Mouse (Mus musculus) right cerebral cortex, adult 18-20 months (tissue): ENCODE measurements at regions not wholly inside any gene's neighbourhood (a gene's known extent, or its start where the extent isn't known, plus 50 kb on each side); places are given as distances from the start of the nearest gene placed in this dataset.

ENCODE experiments used
- DNase-seq: peaks from one replicate; pipeline ENCODE4 v3.0.0; 2022; ENCODE audit warnings: mixed read lengths

DNA sequence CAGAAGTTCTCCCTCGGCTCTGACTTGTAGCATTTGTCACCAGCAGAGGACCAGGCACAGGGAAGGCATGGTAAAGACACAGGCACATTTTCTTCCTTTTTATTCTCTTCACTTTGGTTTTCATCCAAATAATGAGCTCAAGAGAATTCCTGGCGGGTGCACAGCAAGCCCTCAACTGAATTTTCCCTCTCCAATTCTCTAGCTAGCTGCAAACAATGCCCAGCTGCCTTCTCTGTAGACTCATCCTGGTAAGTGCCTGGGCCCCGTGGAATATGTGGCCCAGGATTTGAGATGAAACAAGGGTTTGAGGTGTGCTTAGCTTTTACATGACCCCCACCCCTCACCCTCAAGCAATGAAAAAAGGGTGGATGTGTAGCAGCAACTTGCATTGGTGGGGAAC is 90.4 kb downstream of the Otol1 start:
- no peak for DNase-seq

DNA sequence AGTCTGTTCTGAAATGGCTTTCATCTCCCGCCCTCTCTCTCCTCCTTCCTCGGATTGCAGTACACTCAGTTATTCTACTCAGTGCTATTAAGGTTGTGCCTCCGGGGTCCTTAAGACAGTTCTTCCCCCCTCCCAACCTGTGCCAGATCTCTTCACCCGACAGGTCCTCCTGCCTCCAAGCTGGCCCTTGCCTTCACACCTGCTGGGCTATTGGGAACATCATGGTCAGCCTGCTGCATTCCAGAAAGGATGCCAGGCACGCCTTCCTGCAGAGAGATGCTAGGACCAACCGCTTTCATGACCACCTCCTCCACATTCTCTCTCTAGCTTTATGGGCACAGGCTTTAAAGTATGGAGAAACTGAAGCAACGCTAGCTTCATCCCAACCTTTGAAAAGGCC is 94.7 kb downstream of the Otol1 start:
- no peak for DNase-seq

DNA sequence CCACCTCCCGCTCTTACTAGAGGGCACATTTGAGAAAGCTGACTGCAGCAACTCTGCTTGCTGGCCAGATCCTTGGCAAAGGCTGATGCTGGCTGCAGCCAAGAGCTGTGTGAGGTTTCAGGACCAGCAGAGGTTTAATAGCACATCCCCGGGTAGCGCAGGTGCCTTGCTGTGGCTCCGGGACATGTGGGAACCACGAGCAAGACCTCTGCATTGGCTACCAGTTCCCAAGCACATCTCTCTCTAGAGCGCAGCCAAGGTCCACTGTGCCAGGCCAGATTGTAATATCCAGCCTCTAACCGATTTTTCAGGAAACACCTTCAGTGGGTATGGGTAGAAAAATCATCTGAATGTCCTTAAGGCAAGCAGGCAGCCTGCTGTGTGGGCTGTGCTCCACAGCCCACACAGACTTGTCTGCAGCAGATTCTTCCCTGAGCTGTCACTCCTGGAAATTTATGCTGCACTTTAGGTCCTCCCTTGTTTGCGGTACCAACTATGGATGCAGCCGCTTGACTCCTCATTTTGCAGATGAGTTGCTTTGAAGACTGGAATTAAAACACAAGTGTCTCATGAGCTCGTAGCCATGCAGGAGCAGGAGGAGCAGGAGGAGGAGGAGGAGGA is 95.3 kb downstream of the Otol1 start:
- no peak for DNase-seq

DNA sequence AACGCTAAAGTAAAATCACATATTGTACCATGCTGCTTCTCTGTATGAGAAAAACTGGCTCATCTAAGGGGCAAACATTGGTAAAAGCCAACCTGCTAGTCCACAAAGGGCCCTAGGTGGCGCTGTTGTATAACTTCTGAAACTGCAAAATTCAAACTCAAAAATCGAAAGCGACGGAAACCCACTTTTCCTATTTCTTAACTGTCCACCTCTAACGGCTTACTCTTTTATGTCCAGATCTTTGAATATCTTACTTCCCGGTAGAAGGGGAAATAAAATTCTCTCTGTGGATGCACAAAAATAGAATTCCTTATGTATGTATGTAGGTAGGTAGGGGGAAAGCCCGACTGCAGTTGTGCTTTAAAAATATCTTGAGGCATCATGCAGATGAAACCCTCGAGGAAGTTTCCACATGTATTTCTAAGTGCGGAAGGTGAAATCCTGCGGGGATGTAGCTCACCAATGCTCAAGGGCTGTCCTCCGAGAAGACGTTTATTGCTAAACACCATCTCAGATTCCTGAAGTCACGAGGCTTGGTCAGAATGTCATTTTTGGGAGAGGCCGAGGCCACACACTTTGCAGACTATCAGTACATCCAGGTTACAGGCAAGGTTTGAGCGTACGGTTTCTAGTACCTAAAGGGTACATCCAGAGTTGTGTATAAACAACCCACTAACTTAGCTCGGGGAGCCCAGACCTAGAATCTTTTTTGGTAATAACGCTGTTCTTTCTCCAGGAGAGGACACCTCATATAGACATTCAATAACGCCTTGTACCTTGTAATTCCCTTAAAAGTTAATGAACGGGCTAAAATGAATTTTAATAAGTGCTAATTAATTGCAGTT is 96.8 kb downstream of the Otol1 start:
- peak; percentile 86 for DNase-seq

DNA sequence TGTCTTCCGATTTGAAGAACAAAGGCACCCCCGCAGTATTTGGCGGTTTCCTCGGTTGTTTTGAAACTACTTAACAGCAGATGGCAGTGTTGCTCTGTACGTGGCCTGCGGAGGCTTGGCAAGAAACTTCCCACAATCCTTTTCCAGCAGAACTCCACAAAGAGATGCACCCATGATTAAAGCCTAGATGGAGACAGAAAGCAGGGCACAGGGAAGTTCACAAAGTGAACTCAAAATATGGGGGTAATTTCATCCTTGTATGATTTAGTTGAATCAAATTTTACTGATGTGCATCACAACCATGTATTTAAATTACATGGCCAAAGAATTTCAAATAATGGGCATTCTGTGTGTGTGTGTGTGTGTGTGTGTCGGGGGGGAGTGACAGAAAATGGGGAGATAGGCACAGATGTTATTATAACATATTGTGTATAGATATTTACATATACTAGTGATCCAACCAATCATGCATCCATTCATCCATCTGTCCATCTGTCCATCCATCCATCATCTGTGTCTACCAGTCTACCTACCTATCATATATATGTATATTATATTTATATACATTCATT is 97.5 kb downstream of the Otol1 start:
- peak; percentile 71 for DNase-seq

DNA sequence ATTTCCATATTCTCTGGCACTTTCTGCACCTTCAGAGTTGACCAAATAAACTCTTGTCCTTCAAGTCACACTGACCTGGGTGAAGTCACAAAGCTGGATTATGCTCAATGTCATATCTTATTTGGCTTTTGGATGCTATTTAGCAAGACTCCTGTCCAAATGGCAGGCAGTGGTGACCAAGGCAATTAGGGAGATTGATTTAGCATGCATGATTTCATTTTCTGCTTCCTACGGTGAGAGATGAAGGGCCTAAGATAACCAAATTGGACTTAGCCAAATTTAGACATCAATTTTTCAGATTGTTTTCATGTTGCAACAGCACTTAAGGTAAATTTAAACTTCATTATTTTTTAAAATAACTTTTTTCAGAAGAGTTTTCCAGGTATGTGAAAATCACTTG is 98.1 kb downstream of the Otol1 start:
- no peak for DNase-seq

DNA sequence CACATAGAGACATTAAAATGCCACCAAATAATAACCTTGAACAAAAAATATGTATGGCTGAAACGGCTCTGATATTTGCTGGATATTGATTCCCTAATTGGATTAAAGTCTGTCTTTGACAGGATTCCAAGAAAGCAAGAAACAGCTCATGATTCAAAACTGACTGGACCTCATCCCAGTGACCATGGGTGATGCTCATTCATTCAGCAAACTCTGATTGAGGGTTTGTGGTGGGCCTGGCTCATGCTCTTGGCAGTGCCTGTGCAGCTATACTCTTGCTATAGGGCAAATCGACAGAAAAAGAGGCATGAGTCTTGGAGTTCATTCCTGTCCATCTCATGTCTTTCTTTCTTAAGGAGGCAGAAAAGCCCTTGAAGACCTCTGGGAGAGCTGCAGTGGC is 98.7 kb downstream of the Otol1 start:
- no peak for DNase-seq

DNA sequence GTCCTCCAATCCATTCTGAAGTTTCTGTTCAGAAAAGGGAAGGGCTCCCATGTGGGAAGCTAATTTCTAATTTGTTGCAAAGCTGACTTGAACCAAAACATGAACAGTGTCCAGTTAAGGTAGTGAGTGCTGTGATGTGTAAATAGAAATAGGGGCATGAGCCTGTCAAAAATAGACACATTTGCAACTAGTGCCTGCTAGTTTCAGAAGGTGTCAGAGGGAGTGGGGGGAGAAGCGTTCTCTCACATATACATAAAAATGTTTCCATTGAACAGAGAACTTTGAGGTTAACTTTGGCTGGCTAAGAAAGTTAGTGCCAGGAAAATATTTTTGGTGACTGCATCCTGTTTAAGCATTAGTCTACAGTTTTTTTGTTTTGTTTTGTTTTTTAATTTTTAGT is 118.8 kb downstream of the Otol1 start:
- DNase-seq = no peak

DNA sequence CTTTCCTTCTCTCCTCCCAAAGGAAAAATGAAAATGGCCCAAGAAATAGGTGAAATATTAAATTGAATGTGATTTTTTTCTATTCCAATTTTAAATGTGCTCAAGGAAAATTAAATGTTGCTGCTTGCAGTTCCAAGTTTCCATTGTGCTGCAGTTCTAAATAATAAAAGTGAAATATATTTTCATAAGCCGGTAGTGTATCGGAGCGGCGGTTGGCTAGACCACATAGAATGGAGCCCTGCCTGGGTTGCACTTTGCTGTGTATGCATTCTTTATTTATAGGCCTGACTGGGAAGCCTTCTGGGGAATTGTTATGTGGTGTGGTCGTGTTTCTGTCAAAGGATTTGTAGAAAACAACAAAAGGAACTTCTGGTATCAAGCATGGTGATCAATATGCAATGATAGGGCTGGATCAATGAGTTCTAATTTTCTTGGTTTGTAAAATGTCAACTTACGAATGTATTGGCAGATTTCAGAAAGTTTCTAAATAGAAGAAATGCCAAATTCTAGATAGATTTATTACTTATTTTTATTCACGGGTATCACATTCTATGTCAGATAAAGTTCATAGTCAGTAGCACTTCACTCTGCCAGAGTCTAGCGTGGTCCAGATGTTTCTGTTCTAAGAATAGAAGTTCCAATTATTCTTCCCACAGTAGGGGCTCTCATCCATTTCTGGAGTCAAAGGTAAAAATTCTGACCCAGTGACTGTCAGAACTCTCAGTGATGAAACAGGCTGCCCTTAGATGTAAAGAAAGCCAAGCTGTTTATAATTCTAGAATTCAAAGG is 123.0 kb downstream of the Otol1 start:
- no peak for DNase-seq

DNA sequence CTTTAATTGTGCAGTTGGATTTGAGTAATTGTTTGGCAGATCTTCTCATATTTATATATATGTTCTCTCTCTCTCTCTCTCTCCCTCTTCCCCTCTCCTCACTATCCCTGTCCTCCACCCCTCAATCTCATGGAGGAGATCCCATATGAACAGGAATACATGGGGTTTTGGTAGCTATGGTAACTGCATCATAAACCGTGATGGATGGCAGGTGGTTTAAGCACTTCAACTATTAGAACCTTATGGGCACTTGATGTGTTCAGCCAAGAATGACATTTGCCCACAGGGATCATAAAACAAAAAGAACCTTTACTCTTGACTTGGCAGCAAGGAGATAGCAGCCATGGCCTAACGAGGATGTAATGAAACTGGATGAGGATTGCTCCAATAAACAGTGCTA is 127.5 kb downstream of the Otol1 start:
- DNase-seq = no peak

DNA sequence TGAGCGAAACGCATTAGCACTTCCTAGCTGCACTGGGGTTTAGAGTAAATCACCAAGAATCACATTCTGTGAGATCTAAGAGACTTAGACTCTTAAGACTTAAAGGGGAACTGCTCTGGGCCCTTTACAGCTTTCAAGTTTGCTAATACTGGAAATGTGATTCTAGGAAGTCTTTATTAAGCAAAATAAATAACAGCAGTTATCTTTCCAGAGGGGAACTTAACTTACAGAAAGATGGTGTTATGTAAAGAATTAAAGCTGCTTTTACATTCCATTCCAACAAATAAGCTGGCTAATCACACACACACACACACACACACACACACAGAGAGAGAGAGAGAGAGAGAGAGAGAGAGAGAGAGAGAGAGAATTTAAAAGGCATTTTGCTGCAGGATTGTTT is 131.1 kb downstream of the Otol1 start:
- no peak for DNase-seq

DNA sequence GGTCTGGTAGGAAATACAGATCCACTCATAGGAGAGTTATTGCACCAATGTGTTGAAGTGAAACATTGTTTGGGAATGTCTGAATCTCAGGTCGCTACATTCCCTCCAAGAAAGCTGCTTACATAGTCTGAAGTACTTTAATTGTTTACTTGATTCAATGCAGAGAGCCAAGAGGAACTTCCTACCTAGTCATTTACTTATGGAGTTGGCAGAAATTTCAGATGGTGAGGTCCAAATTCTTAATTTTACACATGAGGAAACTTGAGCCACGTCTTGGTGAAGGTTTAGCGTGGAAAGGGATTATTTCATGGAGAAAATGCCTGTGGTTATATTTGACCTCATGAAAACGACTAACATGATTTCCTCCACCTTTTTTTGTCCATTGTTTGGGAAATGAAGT is 131.5 kb downstream of the Otol1 start:
- no peak for DNase-seq

DNA sequence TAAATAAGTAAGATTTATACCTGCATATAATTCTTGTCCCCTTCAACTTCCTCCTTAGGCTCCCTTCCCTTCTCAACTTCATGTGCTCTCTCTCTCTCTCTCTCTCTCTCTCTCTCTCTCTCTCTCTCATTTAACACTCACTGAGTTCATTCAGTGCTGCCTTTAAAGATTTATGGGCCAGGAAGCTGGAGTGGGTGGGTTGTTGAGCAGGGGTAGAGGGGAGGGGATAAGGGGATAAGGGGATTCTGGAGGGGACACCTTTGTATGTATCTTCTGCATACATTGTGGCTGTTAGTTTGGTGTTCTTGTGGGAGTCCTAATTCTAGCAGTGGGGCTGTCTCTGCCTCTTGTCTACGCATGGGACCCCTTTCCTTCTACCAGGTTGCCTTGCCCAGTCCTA is 138.3 kb downstream of the Otol1 start:
- DNase-seq = no peak

DNA sequence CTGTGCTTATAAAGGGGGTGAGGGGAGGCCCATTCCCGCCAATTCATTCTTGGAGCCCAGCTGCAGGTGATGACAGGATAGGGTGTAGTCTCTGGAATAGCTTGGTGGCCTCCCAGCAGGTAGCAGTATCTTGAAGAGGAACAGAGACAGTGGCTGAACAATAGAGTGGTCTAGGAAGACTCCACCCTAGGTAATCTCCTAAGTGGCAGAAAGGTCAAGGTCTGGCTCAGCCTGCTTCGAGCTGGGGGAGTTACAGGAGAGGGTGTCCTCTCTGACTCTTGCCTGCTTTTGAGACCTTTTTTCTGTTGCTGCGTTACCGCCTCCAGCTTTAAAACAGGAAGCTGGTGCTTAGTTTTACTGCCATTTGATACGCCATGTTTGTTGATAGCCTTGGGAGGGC is 143.7 kb downstream of the Otol1 start:
- no peak for DNase-seq

DNA sequence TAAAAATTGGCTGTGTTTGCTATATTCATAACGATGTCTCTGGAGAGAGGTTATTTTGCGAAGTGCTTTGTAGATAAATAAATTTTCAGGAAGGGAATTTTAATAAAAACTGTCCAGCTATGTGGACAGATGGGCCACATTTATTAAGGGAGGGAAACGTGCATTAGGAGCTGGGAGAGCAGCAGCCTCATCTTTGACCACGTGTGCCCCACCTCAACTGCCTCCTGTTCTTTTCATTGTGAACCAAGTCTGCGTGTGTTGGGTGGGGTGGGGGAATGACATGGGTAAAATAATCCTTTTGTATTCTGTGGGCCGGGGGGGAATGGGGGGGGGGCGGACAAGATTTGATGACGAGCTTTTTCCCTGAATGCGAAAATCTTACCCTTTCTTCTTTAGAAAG is 152.6 kb downstream of the Otol1 start:
- no peak for DNase-seq

DNA sequence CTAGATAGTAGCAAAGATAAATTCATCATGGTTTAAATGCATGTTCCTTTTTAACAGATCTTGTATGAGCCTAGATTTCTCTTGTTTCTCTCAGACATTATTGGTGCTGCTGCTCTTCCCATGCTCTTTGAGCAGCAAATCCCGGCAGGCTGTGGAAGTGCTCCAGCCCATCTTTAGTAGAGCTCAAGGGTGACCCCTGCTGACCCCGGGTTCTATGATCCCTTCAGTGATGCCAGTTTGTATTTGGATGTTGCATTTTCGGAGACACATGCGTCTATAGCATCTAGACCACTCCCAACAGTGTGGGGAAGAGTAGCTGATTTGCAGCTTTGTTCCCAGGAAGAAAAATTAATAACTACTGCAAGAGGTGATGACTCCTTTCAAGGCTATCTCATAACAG is 164.3 kb downstream of the Otol1 start:
- no peak for DNase-seq

DNA sequence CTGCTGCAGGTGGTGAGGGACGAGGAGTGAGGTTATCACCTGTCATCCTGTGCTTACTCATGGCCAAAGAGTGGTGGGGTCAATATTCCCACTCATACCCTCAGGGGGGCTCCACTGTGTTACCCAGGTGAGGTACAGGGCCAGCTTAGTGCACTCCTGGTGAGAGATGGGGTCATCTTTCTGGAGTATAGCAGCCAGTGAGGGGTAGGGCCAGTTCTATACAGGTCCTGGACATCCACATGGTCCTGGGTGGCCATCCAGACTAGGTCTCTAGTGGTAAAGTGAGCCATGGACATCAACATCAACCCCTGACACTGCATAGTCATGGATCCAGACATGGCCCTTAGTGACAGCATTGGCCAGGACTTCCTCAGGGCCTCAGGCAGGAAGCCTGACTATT is 169.0 kb downstream of the Otol1 start:
- no peak for DNase-seq

DNA sequence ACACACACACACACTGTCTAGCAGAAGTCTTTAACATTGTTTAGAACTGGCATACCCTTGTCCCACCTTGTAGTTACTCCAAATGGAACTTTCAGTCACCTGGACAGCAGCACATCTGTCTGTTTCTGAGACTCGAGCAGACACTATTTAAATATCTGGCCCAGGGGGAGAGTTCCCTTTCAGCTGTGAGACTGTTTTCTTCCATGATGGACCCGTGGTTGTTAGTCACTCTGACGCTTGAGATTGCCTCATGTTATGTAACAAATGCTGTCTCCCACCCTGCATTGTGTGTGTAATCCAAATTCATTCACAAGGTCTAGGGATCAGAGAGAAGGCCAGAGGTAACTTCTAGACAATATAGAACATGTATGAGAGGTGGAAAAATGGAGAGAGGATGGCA is 174.2 kb downstream of the Otol1 start:
- no peak for DNase-seq

DNA sequence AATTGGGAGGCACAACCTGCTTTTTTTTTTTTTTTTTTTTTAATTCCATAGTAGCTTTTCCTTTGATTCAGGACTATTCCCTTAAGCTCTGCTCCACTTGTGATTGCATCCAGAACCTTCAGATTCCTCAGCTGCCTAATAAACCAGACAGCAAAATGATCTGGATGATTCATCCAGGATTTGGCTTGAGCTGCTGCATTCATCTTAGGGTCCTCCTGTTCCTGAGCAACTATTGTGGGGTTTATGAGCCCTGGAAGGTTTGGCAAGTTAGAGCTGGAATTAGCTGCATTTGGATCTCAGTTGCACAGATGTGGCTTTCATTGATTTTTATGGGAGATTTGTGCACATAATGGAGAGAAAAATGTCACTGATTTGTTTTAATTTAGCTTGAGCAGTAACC is 183.3 kb downstream of the Otol1 start:
- no peak for DNase-seq

DNA sequence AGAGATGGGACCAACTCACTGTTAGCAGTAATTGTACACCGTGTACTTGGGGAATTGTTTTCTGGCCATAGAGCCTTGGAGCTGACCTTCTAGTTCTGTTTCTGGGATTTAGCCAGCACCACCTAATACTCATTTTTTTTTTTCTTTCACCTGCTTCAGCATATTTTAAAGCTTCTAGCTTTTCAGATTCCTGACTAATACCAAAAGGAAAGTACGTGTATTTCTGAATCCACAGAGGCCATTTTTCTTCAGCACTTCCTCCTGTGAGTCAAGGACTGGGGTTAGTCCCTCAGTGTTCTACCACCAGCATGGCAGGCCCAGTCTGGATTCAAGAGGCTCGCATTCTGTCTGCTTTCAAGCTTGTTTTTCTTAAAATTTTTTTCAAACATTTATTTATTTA is 189.3 kb downstream of the Otol1 start:
- DNase-seq = no peak

DNA sequence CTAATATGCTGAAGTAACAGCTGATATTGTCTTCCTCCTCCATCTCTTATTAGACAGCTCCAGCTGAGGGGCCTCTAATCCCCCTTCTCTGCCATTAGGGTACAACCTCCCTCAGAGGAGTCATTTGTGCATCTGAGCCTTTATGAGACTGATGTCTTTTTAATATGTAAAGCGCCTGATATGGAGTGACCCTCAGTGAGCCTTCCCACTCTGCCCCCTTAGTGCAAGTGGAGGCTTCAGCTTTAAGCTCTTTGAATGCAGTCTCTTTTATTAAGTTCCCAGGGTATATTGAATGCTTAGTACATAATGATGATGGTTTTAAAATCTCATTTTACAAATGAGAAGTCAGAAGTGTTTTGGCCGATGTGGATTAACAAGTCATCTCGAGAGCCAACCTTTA is 191.5 kb downstream of the Otol1 start:
- no peak for DNase-seq

DNA sequence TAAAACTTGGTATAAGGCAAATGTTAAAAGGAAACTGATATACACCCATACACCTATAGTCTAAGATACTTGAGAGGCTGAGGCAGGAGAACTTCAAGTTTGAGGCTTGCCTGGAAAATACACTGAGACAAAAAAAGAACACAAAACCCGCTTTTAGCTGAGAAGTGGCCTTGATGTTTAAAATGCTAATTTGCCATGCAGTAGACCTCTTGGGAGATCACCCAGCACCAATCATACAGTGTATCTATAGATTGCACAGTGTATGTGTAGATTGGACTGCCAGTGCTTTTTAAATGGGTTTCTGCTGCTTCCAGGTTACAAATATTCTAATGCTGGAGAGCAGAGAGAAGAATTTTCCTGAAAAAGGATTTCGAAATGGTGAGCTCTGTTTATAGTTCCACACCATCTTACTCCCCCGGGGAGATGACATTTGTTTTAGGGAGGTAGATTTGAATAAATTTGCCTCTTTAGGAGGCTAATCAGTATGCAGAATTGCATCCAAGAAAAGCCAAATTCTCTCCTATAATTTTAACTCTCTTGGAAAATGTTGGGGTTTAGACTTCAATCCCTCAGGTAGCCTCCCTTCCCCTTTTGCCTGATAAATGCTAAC is 194.0 kb downstream of the Otol1 start:
- peak; percentile 27 for DNase-seq

DNA sequence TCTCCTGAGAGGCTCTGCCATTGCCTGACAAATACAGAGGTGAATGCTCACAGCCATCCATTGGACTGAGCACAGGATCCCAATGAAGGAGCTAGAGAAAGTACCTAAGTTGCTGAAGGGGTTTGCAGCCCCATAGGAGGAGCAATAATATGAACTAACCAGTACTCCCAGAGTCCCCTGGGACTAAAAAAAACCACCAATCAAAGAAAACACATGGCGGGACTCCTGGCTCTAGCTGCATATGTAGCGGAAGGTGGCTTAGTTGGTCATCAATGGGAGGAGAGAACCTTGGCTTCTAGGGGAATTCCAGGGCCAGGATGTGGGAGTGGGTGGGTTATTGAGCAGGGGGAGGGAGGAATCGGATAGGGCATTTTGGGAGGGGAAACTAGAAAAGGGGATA is 207.8 kb downstream of the Otol1 start:
- no peak for DNase-seq
